Mouse (Mus musculus) neural tube, embryonic 14.5 days (tissue): ENCODE measurements around the gene Skap2. TPM values are rescaled to one million over a fixed set of nuclear protein-coding genes. Genes with fewer than 3 reads are reported as not detected.

ENCODE experiments used
- ATAC-seq: fragments of 200-750 bp; cut with Nextera tagmentation; 2 replicates; pipeline ENCODE4 v1.8.0; 2017; ENCODE audit warnings: low read depth, mild to moderate bottlenecking, moderate TSS enrichment, moderate library complexity
- H3K27ac ChIP-seq: fragments of 300-500 bp; sonication (generic); 2 replicates; pipeline ENCODE4 v1.5.1; 2014; ENCODE audit warnings: low read depth, mild to moderate bottlenecking, control low read depth, low read length, moderate library complexity, mixed read lengths
- H3K27me3 ChIP-seq: fragments of 300-500 bp; sonication (generic); 2 replicates; pipeline ENCODE4 v1.6.1; 2014; ENCODE audit warnings: low read length; ENCODE audit not compliant: control insufficient read depth, insufficient read depth
- H3K36me3 ChIP-seq: fragments of 300-500 bp; sonication (generic); 2 replicates; pipeline ENCODE4 v1.6.1; 2014; ENCODE audit warnings: low read length, mixed read lengths; ENCODE audit not compliant: control insufficient read depth, insufficient read depth
- H3K4me1 ChIP-seq: fragments of 300-500 bp; sonication (generic); 2 replicates; pipeline ENCODE4 v1.6.1; 2014; ENCODE audit warnings: low read length; ENCODE audit not compliant: control insufficient read depth, insufficient read depth
- H3K4me2 ChIP-seq: fragments of 300-500 bp; sonication (generic); 2 replicates; pipeline ENCODE4 v1.6.1; 2014; ENCODE audit warnings: mild to moderate bottlenecking, low read depth, low read length, control low read depth
- H3K4me3 ChIP-seq: fragments of 300-500 bp; sonication (generic); 2 replicates; pipeline ENCODE4 v1.5.1; 2014; ENCODE audit warnings: low read depth, low read length, control low read depth, mixed read lengths
- H3K9ac ChIP-seq: fragments of 300-500 bp; sonication (generic); replicated peaks from 2 replicates; pipeline ENCODE4 v1.6.1; 2014; ENCODE audit warnings: low read depth, mild to moderate bottlenecking, control low read depth, low read length, mixed read lengths
- H3K9me3 ChIP-seq: fragments of 300-500 bp; sonication (generic); 2 replicates; pipeline ENCODE4 v1.6.1; 2016; ENCODE audit warnings: low read length; ENCODE audit not compliant: control insufficient read depth
- WGBS: fragments of 180-500 bp; shearing (Covaris S2); extraction: QIAGEN DNeasy Blood & Tissue Kit; methylation state at CpG from one replicate; pipeline ENCODE4 v1.1.7; 2014; 5-methylcytosine and 5-hydroxymethylcytosine counted together
- polyA plus RNA-seq: library from polyadenylated mRNA; unstranded; fragments of >200 nt; fragmentation: Nextera tagmentation; extraction: Ambion mirVana; gene quantifications from 2 replicates; pipeline ENCODE4 v1.2.1, GENCODE M21; 2014

Skap2 gene
- polyA plus RNA-seq, 1 experiment from 2014 or later, result 26.1 TPM

GRCm38 (mm10) chr6:51851544-51851943, 160.8 kb downstream of the Skap2 start:
- Histone ChIP-seq H3K9me3 (no peaks in the 10 kb centered on the region), H3K4me3 (no peak overlapping the region), H3K36me3 (no peaks in the 10 kb centered on the region), H3K4me1 (peaks cover 40% of the 10 kb centered on the region), H3K27ac (no peak overlapping the region), H3K4me2 (no peak overlapping the region), H3K9ac (no peak overlapping the region), H3K27me3 (no peaks in the 10 kb centered on the region)
- no peak for ATAC-seq
- WGBS, result 40% methylated on average over 7 of the region's 7 CpGs

DNA sequence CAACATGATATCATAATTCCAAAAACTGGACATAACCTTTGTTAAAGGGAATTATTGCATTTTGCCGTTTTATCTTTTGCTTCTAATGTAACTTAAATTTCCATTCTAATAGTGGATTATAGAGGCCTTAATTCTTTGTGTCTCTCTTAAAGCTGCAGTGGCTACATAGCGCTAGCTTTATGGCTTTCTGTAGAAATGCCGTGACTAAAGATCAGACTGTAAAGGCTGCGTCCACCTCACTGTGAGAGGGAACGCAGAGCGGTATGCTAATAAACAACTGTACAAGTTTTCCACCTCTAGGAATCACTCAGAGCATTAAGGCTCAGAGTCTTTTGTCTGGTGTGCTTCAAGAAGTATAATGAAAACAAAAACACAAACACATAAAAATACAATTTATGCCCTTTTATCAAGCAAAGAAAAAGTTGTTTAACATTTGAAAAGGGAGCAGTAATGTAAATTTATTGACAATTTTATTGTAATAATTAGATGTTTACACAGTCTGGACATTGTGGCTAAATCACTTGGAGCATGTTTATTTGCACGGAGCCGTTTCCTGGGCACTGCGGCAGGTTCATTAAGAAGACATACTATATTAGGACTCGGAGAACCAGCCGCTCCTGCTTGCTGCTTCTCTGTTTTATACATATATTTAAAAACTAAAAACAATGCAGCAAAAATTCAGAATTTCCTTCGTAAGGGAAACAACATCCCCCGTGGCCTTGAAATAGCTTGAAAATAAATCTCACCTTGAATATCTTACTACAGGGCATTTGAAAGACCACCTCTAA, 162.1 kb downstream of the Skap2 start:
- Histone ChIP-seq H3K4me1 (peaks cover 41% of the 10 kb centered on the region), H3K27me3 (no peaks in the 10 kb centered on the region), H3K27ac (peak overlapping the region; percentile 88), H3K4me2 (peak overlapping the region; percentile 26), H3K9me3 (no peaks in the 10 kb centered on the region), H3K4me3 (no peak overlapping the region), H3K36me3 (no peaks in the 10 kb centered on the region), H3K9ac (no peak overlapping the region)
- no peak for ATAC-seq
- WGBS, result 17% methylated on average over 13 of the region's 13 CpGs

DNA sequence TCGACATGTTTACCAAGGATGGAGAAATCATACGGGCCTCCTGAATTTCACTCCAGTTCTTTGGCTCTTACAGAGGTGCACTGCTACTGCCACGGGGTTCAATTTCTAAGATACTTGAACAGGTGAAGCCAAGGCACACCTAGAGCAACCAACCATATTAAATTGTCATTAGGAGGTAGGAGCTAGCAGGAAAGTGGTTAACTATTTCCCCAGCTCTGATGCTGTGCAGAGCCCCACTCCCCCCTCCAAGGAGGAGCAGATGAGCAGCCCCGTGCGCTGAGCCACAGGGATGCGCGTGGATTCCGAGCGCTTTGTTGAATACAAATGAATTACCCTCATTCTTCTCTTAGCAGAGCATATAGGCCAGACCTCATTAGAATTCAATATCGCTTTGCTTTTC, 162.8 kb downstream of the Skap2 start:
- Histone ChIP-seq H3K4me2 (peak overlapping the region; percentile 26), H3K27ac (peak overlapping the region; percentile 88), H3K4me3 (no peak overlapping the region), H3K9ac (0 out of 2 replicates have a peak overlapping the region, but pooled peaks have one; percentile 4), H3K9me3 (no peaks in the 10 kb centered on the region), H3K36me3 (no peaks in the 10 kb centered on the region), H3K27me3 (no peaks in the 10 kb centered on the region), H3K4me1 (peaks cover 42% of the 10 kb centered on the region)
- peak; percentile 56; the same call in 1 of the 2 replicates for ATAC-seq
- WGBS, result 14% methylated on average over 10 of the region's 10 CpGs

- H3K9ac ChIP-seq, result no peak overlapping the region
- H3K4me1 ChIP-seq, result peaks cover 46% of the 10 kb centered on the region
- no peaks in the 10 kb centered on the region for H3K9me3 ChIP-seq
- no peak overlapping the region for H3K4me3 ChIP-seq
- 0 out of 2 replicates have a peak, but pooled peaks have one; percentile 21 for ATAC-seq
- H3K36me3 ChIP-seq, result no peaks in the 10 kb centered on the region
- 21% methylated on average over 11 of the region's 11 CpGs for WGBS
- H3K4me2 ChIP-seq, result no peak overlapping the region
- H3K27ac ChIP-seq, result 0 out of 2 replicates have a peak overlapping the region, but pooled peaks have one; percentile 40
- H3K27me3 ChIP-seq, result no peaks in the 10 kb centered on the region
Observed at GRCm38 (mm10) chr6:51844106-51844505, 168.2 kb downstream of the Skap2 start.

- ATAC-seq, result no peak
- Histone ChIP-seq H3K4me2 (no peak overlapping the region), H3K4me1 (peaks cover 38% of the 10 kb centered on the region), H3K36me3 (no peaks in the 10 kb centered on the region), H3K9ac (no peak overlapping the region), H3K27me3 (no peaks in the 10 kb centered on the region), H3K9me3 (no peaks in the 10 kb centered on the region), H3K4me3 (no peak overlapping the region), H3K27ac (no peak overlapping the region)
- WGBS, result 45% methylated on average over 9 of the region's 9 CpGs
Observed at GRCm38 (mm10) chr6:51843081-51843480, 169.3 kb downstream of the Skap2 start.

DNA sequence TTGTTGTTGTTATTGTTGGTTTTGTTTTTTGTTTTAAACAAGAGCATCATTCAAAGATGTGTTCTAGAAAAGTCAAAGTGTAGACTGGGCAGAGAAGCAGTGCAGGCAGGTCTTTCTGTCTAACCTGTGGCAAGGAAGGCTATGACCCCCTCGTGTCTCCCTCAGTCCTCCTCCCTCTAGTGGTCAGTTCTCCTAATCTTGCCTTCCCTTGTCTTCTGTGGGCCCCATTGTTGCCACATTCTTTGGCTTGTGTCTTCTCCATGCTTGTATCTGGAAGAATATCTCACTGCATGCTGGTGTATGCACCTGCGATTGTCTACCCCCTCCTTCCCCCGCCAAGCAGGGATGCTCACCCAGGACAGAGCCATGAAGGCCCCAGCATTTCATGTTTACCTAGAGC, 174.2 kb downstream of the Skap2 start:
- H3K9ac ChIP-seq, result no peak overlapping the region
- H3K27me3 ChIP-seq, result no peaks in the 10 kb centered on the region
- H3K4me2 ChIP-seq, result no peak overlapping the region
- H3K27ac ChIP-seq, result no peak overlapping the region
- ATAC-seq, result no peak
- WGBS, result 75% methylated on average over 3 of the region's 3 CpGs
- no peaks in the 10 kb centered on the region for H3K36me3 ChIP-seq
- no peaks in the 10 kb centered on the region for H3K9me3 ChIP-seq
- peaks cover 8% of the 10 kb centered on the region; the same call in 1 of the 2 replicates for H3K4me1 ChIP-seq
- no peak overlapping the region for H3K4me3 ChIP-seq

DNA sequence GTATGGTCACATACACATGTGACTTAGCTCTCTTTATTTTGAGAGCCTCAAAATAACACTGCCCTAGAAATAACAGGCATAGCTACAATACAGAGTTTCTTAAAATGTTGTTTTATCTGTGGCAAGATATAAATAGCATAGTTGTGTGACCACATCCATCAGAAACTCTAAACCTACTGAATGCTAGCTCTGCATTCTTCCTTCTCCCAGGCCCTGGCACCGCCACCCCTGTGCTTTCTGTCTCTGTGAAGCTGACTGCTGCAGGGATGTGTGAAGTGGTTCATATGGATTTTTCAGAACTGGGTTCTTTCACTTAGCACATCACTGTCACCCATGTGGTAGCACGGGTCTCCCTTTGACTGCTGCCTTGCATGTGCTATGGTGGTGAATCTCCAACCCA, 179.0 kb downstream of the Skap2 start:
- H3K27me3 ChIP-seq, result no peaks in the 10 kb centered on the region
- no peaks in the 10 kb centered on the region for H3K4me1 ChIP-seq
- H3K4me2 ChIP-seq, result no peak overlapping the region
- no peaks in the 10 kb centered on the region for H3K36me3 ChIP-seq
- ATAC-seq, result no peak
- H3K4me3 ChIP-seq, result no peak overlapping the region
- H3K9me3 ChIP-seq, result no peaks in the 10 kb centered on the region
- no peak overlapping the region for H3K27ac ChIP-seq
- H3K9ac ChIP-seq, result no peak overlapping the region
- WGBS, result 93% methylated on average over 2 of the region's 2 CpGs

GRCm38 (mm10) chr6:51825621-51826021, 186.7 kb downstream of the Skap2 start:
- ATAC-seq, result no peak
- H3K4me1 ChIP-seq, result no peaks in the 10 kb centered on the region

DNA sequence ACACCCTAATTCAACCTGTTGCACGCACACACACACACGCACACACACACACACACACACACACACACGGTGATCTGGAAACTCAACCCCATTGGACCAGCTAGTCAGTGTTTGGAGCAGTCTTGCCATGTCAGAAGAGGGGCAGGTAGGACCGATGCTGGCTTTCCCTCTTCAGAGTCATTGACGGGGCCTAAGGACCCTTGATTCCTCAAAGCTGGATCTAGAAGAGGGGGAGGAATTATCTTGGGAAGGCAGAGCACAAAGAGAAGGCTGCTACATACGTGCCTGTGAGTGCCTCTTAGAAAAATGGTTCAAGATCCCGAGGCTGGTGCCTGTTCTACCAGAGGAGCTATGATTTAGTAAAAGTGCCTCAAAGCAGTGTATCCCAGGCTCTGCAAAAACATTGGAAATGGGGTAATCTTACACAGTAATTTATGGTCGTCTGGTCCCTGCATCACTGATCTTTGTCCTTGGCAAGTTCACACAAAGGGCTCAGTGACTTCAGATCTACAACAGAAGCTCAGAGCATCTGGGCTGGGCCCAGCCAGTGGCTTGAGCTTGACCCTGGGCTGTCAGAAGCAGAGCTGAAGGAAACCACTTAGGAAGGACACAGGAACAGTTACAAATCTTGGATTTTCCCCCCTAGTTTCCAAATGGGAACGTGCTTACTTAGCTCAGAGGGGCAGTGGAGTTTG, 188.1 kb downstream of the Skap2 start:
- no peak for ATAC-seq
- no peak overlapping the region for H3K4me2 ChIP-seq

More at GRCm38 (mm10) chr6:51825621-51826021, 186.7 kb downstream of the Skap2 start:
- WGBS, result 38% methylated on average over 4 of the region's 4 CpGs
- H3K27me3 ChIP-seq, result no peaks in the 10 kb centered on the region
- H3K9ac ChIP-seq, result no peak overlapping the region
- no peaks in the 10 kb centered on the region for H3K36me3 ChIP-seq
- H3K4me2 ChIP-seq, result no peak overlapping the region
- H3K27ac ChIP-seq, result no peak overlapping the region
- no peak overlapping the region for H3K4me3 ChIP-seq
- H3K9me3 ChIP-seq, result no peaks in the 10 kb centered on the region

More for the DNA sequence above, 188.1 kb downstream of the Skap2 start:
- H3K9ac ChIP-seq, result no peak overlapping the region
- H3K9me3 ChIP-seq, result no peaks in the 10 kb centered on the region
- 69% methylated on average over 9 of the region's 9 CpGs for WGBS
- H3K27ac ChIP-seq, result no peak overlapping the region
- no peaks in the 10 kb centered on the region for H3K36me3 ChIP-seq
- no peak overlapping the region for H3K4me3 ChIP-seq
- H3K4me1 ChIP-seq, result no peaks in the 10 kb centered on the region
- H3K27me3 ChIP-seq, result no peaks in the 10 kb centered on the region
